8 mouse cellular contexts compared by ENCODE assay signal in the genomic region with DNA sequence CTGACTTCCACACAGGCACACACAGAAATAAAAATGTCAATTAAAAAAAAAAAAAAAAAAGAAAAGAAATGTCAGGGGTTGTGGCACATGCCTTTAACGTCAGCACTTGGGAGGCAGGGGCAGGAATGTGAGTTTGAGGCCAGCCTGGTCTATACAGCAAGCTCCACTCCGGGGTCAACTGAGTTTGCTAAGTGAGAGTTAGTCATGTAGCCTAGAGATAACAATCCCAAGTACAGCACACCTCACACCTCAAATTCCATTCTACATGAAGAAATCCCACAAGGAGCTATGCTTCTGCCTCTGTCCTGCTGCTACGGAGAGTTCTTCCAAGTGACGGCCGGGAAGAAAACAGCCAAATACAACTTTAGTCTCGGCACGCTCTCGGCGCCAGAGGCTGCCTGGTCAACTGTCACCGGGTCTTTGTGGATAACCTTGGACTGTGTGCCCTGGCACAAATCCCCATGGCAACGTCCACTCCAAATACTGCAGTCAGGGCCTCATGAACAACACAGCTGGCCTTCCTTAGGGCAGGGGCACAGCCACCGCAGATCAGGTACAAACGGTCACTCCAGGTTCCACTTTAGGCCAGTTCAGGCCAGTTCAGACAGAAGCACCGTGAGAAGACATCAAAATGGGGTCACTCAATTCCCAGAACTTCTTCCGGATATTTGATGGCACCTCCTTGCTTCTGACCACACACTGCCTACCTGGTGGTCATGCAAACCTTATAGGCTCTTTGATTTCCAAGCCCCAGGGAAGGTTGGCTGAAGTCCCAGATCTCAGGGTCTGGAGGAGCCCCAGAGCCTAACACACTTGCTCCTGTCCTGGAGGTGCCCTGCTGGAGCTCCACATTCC. TPM values are rescaled to one million over a fixed set of nuclear protein-coding genes. Genes with fewer than 3 reads are reported as not detected.
DNase-seq lines count a peak whose midpoint lies in the region; ATAC-seq lines count a peak whose summit lies in the region.

No protein-coding gene starts in this region.

- no peak for ATAC-seq in midbrain, embryonic 12.5 days (ENCODE audit: low FRiP score, low read depth)
- no peak for ATAC-seq in midbrain, embryonic 16.5 days
- ATAC-seq in neural tube, embryonic 15.5 days (ENCODE audit: low FRiP score) = no peak

- H3K27ac ChIP-seq in midbrain, embryonic 12.5 days (replicated peaks) = peak overlapping the region; percentile 84; the same call in 1 of the 2 replicates
- H3K27ac ChIP-seq in midbrain, embryonic 16.5 days (ENCODE audit: low read length) = no peak overlapping the region; the same call in 1 of the 2 replicates
- peak overlapping the region; percentile 67 for H3K27ac ChIP-seq in neural tube, embryonic 15.5 days (replicated peaks)

- no peaks in the 10 kb centered on the region for H3K9me3 ChIP-seq in midbrain, embryonic 12.5 days
- H3K9me3 ChIP-seq in midbrain, embryonic 16.5 days (replicated peaks; ENCODE audit: control insufficient read depth, low read length, poor library complexity, severe bottlenecking) = no peaks in the 10 kb centered on the region
- no peaks in the 10 kb centered on the region for H3K9me3 ChIP-seq in neural tube, embryonic 15.5 days (replicated peaks)

- peaks cover 87% of the 10 kb centered on the region for H3K4me1 ChIP-seq in midbrain, embryonic 12.5 days
- H3K4me1 ChIP-seq in midbrain, embryonic 16.5 days (ENCODE audit: control insufficient read depth, insufficient read depth, low read length) = peaks cover 46% of the 10 kb centered on the region
- peaks cover 83% of the 10 kb centered on the region for H3K4me1 ChIP-seq in neural tube, embryonic 15.5 days

- H3K4me2 ChIP-seq in midbrain, embryonic 12.5 days (replicated peaks) = no peak overlapping the region
- no peak overlapping the region for H3K4me2 ChIP-seq in midbrain, embryonic 16.5 days (ENCODE audit: low read length)
- peak overlapping the region; percentile 1 for H3K4me2 ChIP-seq in neural tube, embryonic 15.5 days

- no peaks in the 10 kb centered on the region for H3K27me3 ChIP-seq in midbrain, embryonic 12.5 days
- no peaks in the 10 kb centered on the region for H3K27me3 ChIP-seq in midbrain, embryonic 16.5 days (ENCODE audit: control insufficient read depth, insufficient read depth, low read depth, low read length)
- no peaks in the 10 kb centered on the region for H3K27me3 ChIP-seq in neural tube, embryonic 15.5 days (replicated peaks)

- no peak overlapping the region for H3K9ac ChIP-seq in midbrain, embryonic 12.5 days (replicated peaks)
- no peak overlapping the region for H3K9ac ChIP-seq in midbrain, embryonic 16.5 days (ENCODE audit: low read depth, low read length)
- no peak overlapping the region for H3K9ac ChIP-seq in neural tube, embryonic 15.5 days (replicated peaks)

- WGBS in midbrain, embryonic 12.5 days = 88% methylated on average over 15 of the region's 15 CpGs
- WGBS in midbrain, embryonic 16.5 days = 83% methylated on average over 15 of the region's 15 CpGs
- WGBS in neural tube, embryonic 15.5 days = 80% methylated on average over 15 of the region's 15 CpGs

- DNase-seq in heart, adult 9 months (ENCODE audit: low spot score in 2 of 2) = peak; percentile 43 to 54
- peak; percentile 82 for DNase-seq in kidney, adult 9 months
- DNase-seq in layer of hippocampus, postnatal 14 days (ENCODE audit: low spot score in 2 of 2) = no peak
- no peak for DNase-seq in ovary, postnatal 10 days (ENCODE audit: low spot score)
- no peak for DNase-seq in adipocyte (ENCODE audit: low spot score)

- H3K4me3 ChIP-seq in midbrain, embryonic 12.5 days = no peak overlapping the region
- H3K4me3 ChIP-seq in midbrain, embryonic 16.5 days (ENCODE audit: low read depth, low read length) = no peak overlapping the region
- no peak overlapping the region for H3K4me3 ChIP-seq in neural tube, embryonic 15.5 days (replicated peaks)

- 0 out of 2 replicates have a peak, but pooled peaks cover 12% of the 10 kb centered on the region for H3K36me3 ChIP-seq in midbrain, embryonic 12.5 days
- H3K36me3 ChIP-seq in midbrain, embryonic 16.5 days (ENCODE audit: control insufficient read depth, insufficient read depth, low read length) = no peaks in the 10 kb centered on the region
- 0 out of 2 replicates have a peak, but pooled peaks cover 3% of the 10 kb centered on the region for H3K36me3 ChIP-seq in neural tube, embryonic 15.5 days

RNA-seq across cellular contexts. Expression of a gene that starts 6.3 kb away (rescaled TPM):
- 68.0 and 74.2 TPM in 2 replicates for polyA plus RNA-seq in midbrain, embryonic 12.5 days (2016; fragmentation: Nextera tagmentation; extraction: Ambion mirVana)
- polyA plus RNA-seq in midbrain, embryonic 16.5 days (2015; fragmentation: Nextera tagmentation; extraction: Ambion mirVana) = 59.5 and 62.0 TPM in 2 replicates
- polyA plus RNA-seq in neural tube, embryonic 15.5 days (2015; fragmentation: Nextera tagmentation; extraction: Ambion mirVana) = 48.8 and 50.4 TPM in 2 replicates
- 10 to 100 TPM; 35.9 to 41.0 TPM for total RNA-seq in layer of hippocampus, postnatal 14 days (2021)

RNA-seq across cellular contexts. Expression of a gene that starts 52.4 kb away (rescaled TPM):
- polyA plus RNA-seq in midbrain, embryonic 12.5 days (2016; fragmentation: Nextera tagmentation; extraction: Ambion mirVana) = 13.9 and 15.5 TPM in 2 replicates
- 33.5 and 34.3 TPM in 2 replicates for polyA plus RNA-seq in midbrain, embryonic 16.5 days (2015; fragmentation: Nextera tagmentation; extraction: Ambion mirVana)
- polyA plus RNA-seq in neural tube, embryonic 15.5 days (2015; fragmentation: Nextera tagmentation; extraction: Ambion mirVana) = 24.1 and 31.0 TPM in 2 replicates
- 10 to 100 TPM; 61.2 to 63.8 TPM for total RNA-seq in layer of hippocampus, postnatal 14 days (2021)

Comparison
In these comparisons a context has a peak if more than half of its experiments do, and no peak if none do; other contexts are left out.
1. DNase-seq: peak in heart, adult 9 months (2 of 2) and kidney, adult 9 months (single experiment); none in layer of hippocampus, postnatal 14 days (0 of 2), ovary, postnatal 10 days (single experiment) and adipocyte (single experiment).